Mouse (Mus musculus): ENCODE measurements around the gene Tulp2.
"Not testable (repeated sequence)": the region's sequence is repeated elsewhere in the genome, so short reads cannot be mapped to it uniquely, and the experiment has no call there.

The Tulp2 gene

GRCm38 (mm10) chr7:45459564-45460140 is 22.0 kb upstream of the Tulp2 start, which contains the start of gene Ftl1:
Gene Ftl1, minus strand, starts transcription at chr7:45459884.
- in situ Hi-C loops (cut with MboI, MseI) = not testable (repeated sequence)

- in situ Hi-C loops (cut with MboI, MseI) = no loop called here
Observed at GRCm38 (mm10) chr7:45460377-45460776, 21.3 kb upstream of the Tulp2 start.

GRCm38 (mm10) chr7:45460860-45461314 is 20.8 kb upstream of the Tulp2 start:
- in situ Hi-C loops (cut with MboI, MseI) = no loop called here

GRCm38 (mm10) chr7:45461326-45461725 is 20.4 kb upstream of the Tulp2 start:
- in situ Hi-C loops (cut with MboI, MseI) = no loop called here

GRCm38 (mm10) chr7:45461781-45462180 is 19.9 kb upstream of the Tulp2 start:
- in situ Hi-C loops (cut with MboI, MseI) = no loop called here

- in situ Hi-C loops (cut with MboI, MseI) = no loop called here
Observed at GRCm38 (mm10) chr7:45462325-45462724, 19.4 kb upstream of the Tulp2 start.

- in situ Hi-C loops (cut with MboI, MseI) = not testable (repeated sequence)
Observed at GRCm38 (mm10) chr7:45462868-45463267, 18.8 kb upstream of the Tulp2 start.

GRCm38 (mm10) chr7:45463987-45464778 is 17.5 kb upstream of the Tulp2 start:
- in situ Hi-C loops (cut with MboI, MseI) = no loop called here

GRCm38 (mm10) chr7:45465112-45465511 is 16.6 kb upstream of the Tulp2 start:
- in situ Hi-C loops (cut with MboI, MseI) = no loop called here

GRCm38 (mm10) chr7:45465549-45465948 is 16.1 kb upstream of the Tulp2 start:
- in situ Hi-C loops (cut with MboI, MseI) = no loop called here

- in situ Hi-C loops (cut with MboI, MseI) = no loop called here
Observed at GRCm38 (mm10) chr7:45466283-45467089, 15.2 kb upstream of the Tulp2 start, which contains the start of gene Bax. Gene Bax, minus strand, starts transcription at chr7:45466898.

GRCm38 (mm10) chr7:45467090-45467670 is 14.5 kb upstream of the Tulp2 start:
- in situ Hi-C loops (cut with MboI, MseI) = no loop called here

- in situ Hi-C loops (cut with MboI, MseI) = loop anchor here (10.0 kb wide), 1 partner anchor 94 kb away; no protein-coding TSS in a partner anchor
Observed at GRCm38 (mm10) chr7:45470869-45471268, 10.8 kb upstream of the Tulp2 start.

GRCm38 (mm10) chr7:45475291-45475969 is 6.2 kb upstream of the Tulp2 start:
- in situ Hi-C loops (cut with MboI, MseI) = loop anchor here (5.0 to 10.0 kb wide), 2 partner anchors 42 to 89 kb away; no protein-coding TSS in a partner anchor

GRCm38 (mm10) chr7:45476453-45476852 is 5.2 kb upstream of the Tulp2 start:
- in situ Hi-C loops (cut with MboI, MseI) = loop anchor here (5.0 to 10.0 kb wide), 2 partner anchors 41 to 88 kb away; no protein-coding TSS in a partner anchor

GRCm38 (mm10) chr7:45477003-45477402 is 4.7 kb upstream of the Tulp2 start:
- in situ Hi-C loops (cut with MboI, MseI) = loop anchor here (5.0 to 10.0 kb wide), 2 partner anchors 40 to 88 kb away; no protein-coding TSS in a partner anchor

- in situ Hi-C loops (cut with MboI, MseI) = loop anchor here (5.0 to 10.0 kb wide), 2 partner anchors 39 to 86 kb away; no protein-coding TSS in a partner anchor
Observed at GRCm38 (mm10) chr7:45478774-45479173, 2.9 kb upstream of the Tulp2 start.

- in situ Hi-C loops (cut with MboI, MseI) = not testable (repeated sequence)
Observed at GRCm38 (mm10) chr7:45480310-45480709, 1.4 kb upstream of the Tulp2 start.

- in situ Hi-C loops (cut with MboI, MseI) = no loop called here
Observed at GRCm38 (mm10) chr7:45482166-45482565, 489 bp downstream of the Tulp2 start.

- in situ Hi-C loops (cut with MboI, MseI) = not testable (repeated sequence)
Observed at GRCm38 (mm10) chr7:45484985-45485384, 3.3 kb downstream of the Tulp2 start.

- in situ Hi-C loops (cut with MboI, MseI) = no loop called here
Observed at GRCm38 (mm10) chr7:45486158-45486557, 4.5 kb downstream of the Tulp2 start.
